Mouse (Mus musculus) gastrocnemius, postnatal 4 days (tissue): Measurements from ENCODE around the gene Kcng3. TPM values are rescaled to one million over a fixed set of nuclear protein-coding genes. Genes with fewer than 3 reads are reported as not detected.

Source experiments
- DNase-seq, 2 experiments: peaks; one replicate each; pipeline ENCODE4 v3.0.0; 2021 to 2022; ENCODE audit warnings: low spot score in 2 of 2, mixed read lengths in 2 of 2
- total RNA-seq, 2 experiments: library from RNA; stranded (reverse); gene quantifications; 2 replicates each; pipeline ENCODE4 v1.2.3; 2021

The Kcng3 gene
- total RNA-seq, 2 experiments from 2014 or later = 0.08 TPM; not detected in 1

DNA sequence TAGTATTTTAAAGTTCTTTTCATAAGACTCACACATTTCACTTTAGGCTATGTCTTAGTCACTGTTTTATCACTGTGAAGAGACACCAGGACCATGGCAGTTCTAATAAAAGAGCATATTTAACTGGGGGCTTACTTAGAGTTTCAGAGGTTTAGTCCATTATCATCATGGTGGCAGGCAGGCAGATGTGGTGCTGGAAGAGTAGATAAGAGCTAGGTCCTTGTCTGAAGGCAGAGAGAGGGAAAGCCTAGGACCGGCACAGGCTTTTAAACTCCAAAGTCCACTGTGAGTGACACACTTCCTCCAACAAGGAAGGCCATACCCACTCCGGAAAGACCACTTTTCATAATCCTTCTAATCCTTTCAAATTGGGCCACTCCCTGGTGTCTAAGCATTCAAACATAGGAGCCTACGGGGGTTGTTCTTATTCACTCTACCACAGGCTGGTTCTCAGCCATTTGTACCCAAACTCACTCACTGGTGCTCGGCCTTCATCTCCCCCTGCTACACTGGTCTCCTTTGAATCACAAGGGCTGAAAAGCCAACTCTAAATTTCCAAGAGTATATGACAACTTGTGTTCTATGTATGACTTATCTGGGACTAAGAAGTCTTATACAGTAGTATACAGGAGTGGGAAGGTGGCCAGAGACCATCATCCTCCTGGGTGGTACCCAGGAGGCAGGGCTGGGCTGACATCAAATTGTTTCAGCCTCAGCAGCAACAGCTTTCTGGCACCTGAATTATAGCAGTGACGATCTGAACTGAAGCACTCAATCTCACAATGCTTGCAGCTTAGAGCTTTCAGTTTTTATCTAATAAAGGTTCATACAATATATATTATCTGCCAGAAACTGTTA is 69.3 kb downstream of the Kcng3 start:
- no peak for DNase-seq

DNA sequence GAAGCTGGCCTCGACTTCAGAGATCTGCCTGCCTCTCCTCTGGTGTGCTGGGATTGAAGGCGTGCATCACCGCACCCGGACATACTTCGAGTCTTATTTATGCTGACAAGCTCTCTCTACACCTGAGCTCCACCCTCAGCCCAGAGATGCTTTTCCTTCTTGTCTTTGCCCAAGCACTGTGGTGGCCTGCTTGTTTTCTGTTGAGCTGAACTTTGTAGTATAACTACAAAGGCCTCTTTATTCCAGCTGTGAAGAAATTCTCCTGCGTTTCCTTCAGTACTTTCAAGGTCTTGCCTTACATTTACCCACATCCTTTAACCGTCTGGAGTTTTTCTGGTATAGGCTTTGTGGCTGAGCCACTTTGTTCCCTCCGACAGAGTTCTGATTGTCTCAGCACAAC is 72.6 kb downstream of the Kcng3 start:
- no peak for DNase-seq

DNA sequence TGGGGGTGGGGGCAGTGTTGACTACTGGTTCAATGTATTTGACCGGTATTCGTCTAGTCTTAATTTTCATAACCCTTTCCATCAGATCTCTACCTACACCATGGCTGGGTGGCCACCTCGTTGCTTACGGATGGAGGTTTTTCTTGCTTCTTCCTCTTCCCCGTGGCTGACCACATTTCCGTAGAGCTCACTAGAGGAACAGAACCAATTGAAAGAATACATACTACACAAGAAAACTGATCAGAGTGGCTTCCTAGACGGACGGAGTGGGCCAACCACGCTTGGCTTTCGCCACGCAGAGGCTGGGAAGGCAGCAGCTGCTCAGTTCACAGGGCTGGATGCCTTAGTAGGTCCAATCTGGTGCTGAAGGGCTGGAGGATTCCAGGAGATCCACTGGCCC is 75.9 kb downstream of the Kcng3 start:
- DNase-seq = no peak

DNA sequence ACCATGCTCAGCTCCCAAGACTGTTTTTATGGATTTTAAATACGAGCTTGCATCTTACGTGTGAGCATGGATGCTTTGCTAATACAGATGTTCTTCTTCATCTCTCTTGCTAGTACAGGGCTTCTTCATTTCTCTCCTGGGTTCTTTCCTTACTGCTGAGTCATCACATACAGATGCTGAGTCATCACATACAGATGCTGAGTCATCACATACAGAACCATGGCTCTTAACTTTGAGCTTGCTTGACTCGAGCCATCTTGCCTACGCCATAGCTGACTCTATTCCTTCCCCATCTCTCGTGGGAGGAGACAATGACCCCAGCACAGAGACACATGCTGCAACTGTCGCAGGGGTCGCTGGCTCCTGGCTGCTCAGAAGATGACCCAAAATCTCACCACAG is 76.7 kb downstream of the Kcng3 start:
- no peak for DNase-seq

- DNase-seq = no peak
Measured at GRCm38 (mm10) chr17:83548501-83549233, 83.0 kb downstream of the Kcng3 start.

DNA sequence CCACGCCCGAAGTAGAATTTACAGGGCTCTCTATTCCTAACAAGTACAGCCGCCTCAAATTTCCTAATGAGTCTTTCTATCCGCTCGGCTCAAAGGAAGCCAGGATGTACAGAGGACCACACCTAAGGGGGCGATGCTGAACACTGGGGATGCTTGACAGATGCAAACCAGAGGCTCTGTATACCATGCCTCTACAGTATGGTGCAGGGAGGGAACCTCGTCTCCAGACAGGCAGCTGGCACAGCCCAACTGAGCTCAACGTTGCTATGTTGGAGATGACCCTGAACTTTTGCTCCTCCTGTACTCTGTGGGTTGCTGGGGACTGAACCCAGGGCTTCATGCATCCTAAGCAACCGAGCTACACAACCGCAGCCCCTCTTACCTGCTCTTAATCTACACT is 84.5 kb downstream of the Kcng3 start:
- DNase-seq = no peak

DNA sequence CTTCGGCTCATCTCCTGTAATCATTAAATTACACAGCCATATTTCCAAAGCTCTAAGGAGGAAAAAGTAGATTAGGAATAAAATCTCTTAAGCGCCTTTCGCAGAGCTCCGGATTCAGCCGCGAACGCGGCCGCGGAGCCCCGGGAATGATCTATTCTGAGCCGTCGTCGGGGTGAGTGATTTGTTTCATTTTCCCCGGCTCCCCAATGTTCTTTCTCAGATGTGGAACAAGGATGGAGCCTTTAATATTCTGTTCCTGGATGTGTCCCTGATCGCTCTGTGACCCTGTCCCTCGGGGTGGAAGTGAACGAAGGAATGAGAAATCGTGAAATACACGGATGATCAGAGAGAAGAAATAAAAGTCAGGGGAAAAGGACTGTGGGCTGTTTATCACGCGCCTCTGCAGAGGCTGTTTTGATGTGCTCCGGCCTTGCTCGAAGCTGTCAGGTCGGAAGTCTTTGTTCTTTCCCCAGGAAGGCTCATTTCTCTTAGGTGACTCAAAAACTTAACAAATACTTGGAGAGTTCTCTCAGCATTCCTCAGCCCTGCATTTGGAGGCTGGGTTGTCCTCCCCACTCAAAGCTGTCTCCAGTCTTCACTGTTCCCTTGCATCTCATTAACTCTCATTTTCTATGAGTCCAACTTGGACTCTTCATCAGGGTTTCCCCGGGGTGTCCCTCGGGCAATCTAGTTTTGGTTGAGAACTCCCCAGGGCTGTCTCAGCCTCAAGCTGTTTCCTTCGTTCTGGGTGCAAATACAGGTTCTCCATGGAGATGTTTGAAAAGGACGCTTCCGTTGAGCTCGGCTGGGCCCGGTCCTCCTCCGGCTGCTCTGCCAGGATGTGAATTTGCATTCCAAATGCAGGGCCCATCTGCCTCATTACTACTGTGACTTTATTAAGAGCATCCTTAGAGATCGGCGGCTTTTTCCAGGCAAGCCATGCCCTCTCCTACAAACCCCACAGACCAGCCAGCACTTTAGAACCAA is 85.6 kb downstream of the Kcng3 start:
- DNase-seq = no peak

GRCm38 (mm10) chr17:83545259-83545658 is 86.4 kb downstream of the Kcng3 start:
- no peak for DNase-seq

DNA sequence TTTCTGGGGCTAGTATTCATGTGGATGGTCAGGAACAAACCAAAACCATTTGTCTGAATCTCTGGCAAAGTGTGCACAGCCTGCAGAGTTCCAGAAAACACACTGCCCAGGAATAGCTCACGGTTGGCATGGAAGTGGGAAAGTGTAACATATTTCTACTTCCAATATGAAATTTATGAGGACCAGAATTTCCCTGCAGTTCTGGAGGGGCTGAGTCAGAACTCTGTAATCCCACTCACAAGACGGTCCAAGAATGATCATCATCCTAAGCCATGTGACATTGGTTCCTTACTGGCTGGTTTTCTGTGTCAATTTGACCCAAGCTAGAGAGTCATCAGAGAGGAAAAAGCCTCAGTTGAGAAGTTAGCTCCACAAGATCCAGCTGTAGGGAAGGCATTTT is 89.3 kb downstream of the Kcng3 start:
- no peak for DNase-seq

DNA sequence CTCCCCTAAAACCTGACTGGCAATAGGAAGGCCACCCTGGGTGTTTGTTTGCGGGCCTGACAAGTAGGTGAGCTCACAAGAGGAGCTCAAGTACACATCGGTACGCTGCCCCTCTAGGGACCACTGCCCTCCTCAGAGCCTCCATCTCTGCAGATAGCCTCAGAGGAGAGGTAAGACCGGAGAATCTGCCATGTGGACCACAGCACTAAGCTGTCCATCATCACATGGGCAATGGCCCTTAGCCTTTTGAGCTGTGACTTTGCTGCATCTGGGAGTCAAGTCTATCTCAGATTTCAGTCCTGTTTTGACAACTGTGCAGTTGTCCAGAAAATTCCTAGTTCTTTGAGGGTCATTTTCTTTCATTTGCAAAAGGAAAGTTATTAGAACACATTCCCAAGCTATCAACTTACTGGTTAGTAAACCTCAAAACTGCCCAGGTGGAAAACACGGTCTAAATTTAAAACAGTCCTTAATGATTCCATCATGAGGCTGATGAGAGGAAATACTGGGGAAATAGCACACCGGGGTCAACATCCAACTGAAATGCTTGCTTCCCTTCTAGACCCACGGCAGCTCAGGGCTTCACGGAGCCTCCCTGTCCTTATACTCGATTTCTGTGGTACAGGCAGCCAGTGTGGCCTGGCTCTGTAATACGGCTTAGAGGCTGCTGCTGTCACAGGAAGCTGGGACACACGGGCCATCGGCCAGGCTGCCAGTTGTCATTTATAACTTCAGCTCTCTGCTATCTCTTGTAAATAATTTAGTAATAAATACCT is 92.2 kb downstream of the Kcng3 start:
- no peak for DNase-seq

DNA sequence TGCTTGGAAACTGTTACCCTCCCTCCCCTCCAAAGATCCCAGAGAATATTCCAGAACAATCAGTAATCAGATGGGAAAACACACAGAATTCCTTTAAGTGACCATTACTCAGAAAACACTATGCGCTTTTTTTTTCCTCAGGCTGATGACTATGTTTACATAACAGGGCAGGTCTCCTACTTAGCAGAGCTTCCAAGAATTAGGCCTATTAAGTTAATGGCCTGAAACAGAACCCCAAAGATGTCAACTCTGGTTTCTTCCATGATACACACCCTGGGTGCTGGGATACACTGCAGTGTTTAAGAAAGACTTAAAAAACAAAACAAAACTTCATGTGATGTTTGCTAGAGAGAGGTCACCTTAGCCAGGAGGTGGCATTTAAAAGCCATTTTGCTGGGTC is 93.0 kb downstream of the Kcng3 start:
- no peak for DNase-seq

DNA sequence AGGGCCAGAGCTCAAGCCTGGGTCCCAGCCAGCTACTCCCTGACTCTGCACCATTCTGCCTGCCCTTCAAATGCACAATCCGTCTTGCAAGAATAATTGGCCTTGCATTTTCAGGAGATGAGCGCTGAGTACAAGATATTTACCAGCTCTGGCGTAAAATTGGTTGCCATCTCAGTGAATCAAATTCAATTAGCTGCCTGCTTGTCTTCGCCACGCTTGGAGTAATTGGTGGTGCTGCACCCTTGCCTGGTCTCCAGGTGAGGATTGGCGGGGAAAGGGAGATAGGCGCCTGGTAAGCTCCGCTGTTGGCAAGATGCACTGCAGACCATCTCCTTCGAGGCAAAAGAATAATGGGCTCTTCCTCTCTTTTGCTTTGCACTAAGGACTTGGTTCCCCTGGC is 93.6 kb downstream of the Kcng3 start:
- DNase-seq = no peak

Other genes starting within 250 kb of the Kcng3 start
- gene Cox7a2l, start 114.6 kb downstream of the Kcng3 start, total RNA-seq = 100 to 1,000 TPM; 176 to 192 TPM
- gene Mta3, start 74.3 kb upstream of the Kcng3 start, total RNA-seq = 10 to 100 TPM; 20.0 to 20.9 TPM
- gene Haao, start 216.1 kb upstream of the Kcng3 start, total RNA-seq = under 1 TPM in 1 of 2 experiments, not detected in 1; 0.54 TPM